Mouse (Mus musculus) MEL (cell line): ENCODE measurements at regions not wholly inside any gene's neighbourhood (a gene's known extent, or its start where the extent isn't known, plus 50 kb on each side); places are given as distances from the start of the nearest gene placed in this dataset.

Experiments used
- DNase-seq: peaks from one replicate; pipeline ENCODE4 v3.0.0; 2011; ENCODE audit warnings: low read depth, low spot score
- H3K27ac ChIP-seq: 2 replicates; pipeline ENCODE4 v1.5.1; 2012; ENCODE audit warnings: low read depth, mild to moderate bottlenecking, control low read depth, low read length, moderate library complexity; ENCODE audit not compliant: control insufficient read depth
- H3K27me3 ChIP-seq, 2 experiments: fragments of 150-350 bp in 1 of 2; sonication (generic) in 1 of 2; 2 replicates each; pipeline ENCODE4 v1.6.1; 2012; ENCODE audit warnings: low read length in 2 of 2, mild to moderate bottlenecking in 2 of 2, improper control_type of control experiment in 1 of 2, moderate library complexity in 1 of 2; ENCODE audit not compliant: insufficient read depth in 2 of 2, control insufficient read depth in 1 of 2
- H3K36me3 ChIP-seq, 2 experiments: 2 replicates each; pipeline ENCODE4 v1.6.1; 2012 to 2014; ENCODE audit warnings: low read length in 2 of 2, improper control_type of control experiment in 1 of 2, inconsistent platforms in 1 of 2, mild to moderate bottlenecking in 1 of 2; ENCODE audit not compliant: insufficient read depth in 2 of 2, control insufficient read depth in 1 of 2
- H3K4me1 ChIP-seq, 2 experiments: fragments of 150-350 bp in 1 of 2; sonication (generic) in 1 of 2; 2 replicates each; pipeline ENCODE4 v1.6.1; 2012; ENCODE audit warnings: low read length in 2 of 2, improper control_type of control experiment in 1 of 2, mild to moderate bottlenecking in 1 of 2; ENCODE audit not compliant: insufficient read depth in 2 of 2, control insufficient read depth in 1 of 2
- H3K4me3 ChIP-seq, 2 experiments: fragments of 150-350 bp in 1 of 2; sonication (generic) in 1 of 2; 2 replicates each; pipeline ENCODE4 v1.5.1; 2012; ENCODE audit warnings: low read depth in 2 of 2, low read length in 2 of 2, mild to moderate bottlenecking in 2 of 2, moderate library complexity in 2 of 2, control low read depth in 1 of 2, improper control_type of control experiment in 1 of 2; ENCODE audit not compliant: control insufficient read depth in 1 of 2, insufficient read depth in 1 of 2
- H3K79me2 ChIP-seq: 2 replicates; pipeline ENCODE4 v1.6.1; 2012; ENCODE audit warnings: mild to moderate bottlenecking, low read length, moderate library complexity; ENCODE audit not compliant: control insufficient read depth, poor library complexity, insufficient read depth
- H3K9ac ChIP-seq: 2 replicates; pipeline ENCODE4 v1.6.1; 2012; ENCODE audit warnings: low read depth, mild to moderate bottlenecking, control low read depth, low read length, moderate library complexity; ENCODE audit not compliant: control insufficient read depth, poor library complexity, severe bottlenecking
- H3K9me3 ChIP-seq: fragments of 150-350 bp; sonication (generic); replicated peaks from 2 replicates; pipeline ENCODE4 v1.6.1; 2012; ENCODE audit warnings: mild to moderate bottlenecking, low read length, improper control_type of control experiment, moderate library complexity; ENCODE audit not compliant: insufficient read depth
- CHD2 ChIP-seq: IDR thresholded peaks from 2 replicates; pipeline ENCODE4 v1.6.1; 2011; ENCODE audit warnings: low read length, improper control_type of control experiment
- CTCF ChIP-seq, 3 experiments: IDR thresholded peaks in 2 of 3; conservative IDR thresholded peaks in 1 of 3; 2 replicates each; pipeline ENCODE4 v1.5.1; 2011 to 2012; ENCODE audit warnings: low read length in 3 of 3, low read depth in 2 of 3, mild to moderate bottlenecking in 2 of 3, improper control_type of control experiment in 1 of 3, inconsistent platforms in 1 of 3, mixed read lengths in 1 of 3, moderate library complexity in 1 of 3; ENCODE audit not compliant: control insufficient read depth in 1 of 3, insufficient read depth in 1 of 3, poor library complexity in 1 of 3, severe bottlenecking in 1 of 3
- E2F4 ChIP-seq: IDR thresholded peaks from 2 replicates; pipeline ENCODE4 v1.6.1; 2011; ENCODE audit warnings: low read depth, low read length, improper control_type of control experiment, borderline replicate concordance
- EP300 ChIP-seq, 2 experiments: IDR thresholded peaks; 2 replicates each; pipeline ENCODE4 v1.6.1; 2011; ENCODE audit warnings: improper control_type of control experiment in 2 of 2, low read length in 2 of 2, low read depth in 1 of 2, mild to moderate bottlenecking in 1 of 2
- ETS1 ChIP-seq: IDR thresholded peaks from 2 replicates; pipeline ENCODE4 v1.6.1; 2012; ENCODE audit warnings: low read depth, mild to moderate bottlenecking, inconsistent platforms, low read length, improper control_type of control experiment, moderate library complexity
- HCFC1 ChIP-seq: IDR thresholded peaks from 2 replicates; pipeline ENCODE4 v1.6.1; 2012; ENCODE audit warnings: low read depth, mild to moderate bottlenecking, inconsistent platforms, low read length, improper control_type of control experiment, moderate library complexity
- JUND ChIP-seq: IDR thresholded peaks from 2 replicates; pipeline ENCODE4 v1.6.1; 2011; ENCODE audit warnings: low read depth, mild to moderate bottlenecking, improper control_type of control experiment, low read length
- MAFK ChIP-seq: IDR thresholded peaks from 2 replicates; pipeline ENCODE4 v1.6.1; 2011; ENCODE audit warnings: low read depth, mild to moderate bottlenecking, low read length, improper control_type of control experiment, borderline replicate concordance
- MAX ChIP-seq: IDR thresholded peaks from 2 replicates; pipeline ENCODE4 v1.6.1; 2011; ENCODE audit warnings: low read length, improper control_type of control experiment
- MAZ ChIP-seq: IDR thresholded peaks from 2 replicates; pipeline ENCODE4 v1.6.1; 2012; ENCODE audit warnings: low read depth, mild to moderate bottlenecking, inconsistent platforms, low read length, improper control_type of control experiment
- MYB ChIP-seq: IDR thresholded peaks from 2 replicates; pipeline ENCODE4 v1.6.1; 2011; ENCODE audit warnings: mild to moderate bottlenecking, low read depth, low read length, improper control_type of control experiment
- NRF1 ChIP-seq: IDR thresholded peaks from 2 replicates; pipeline ENCODE4 v1.6.1; 2014; ENCODE audit warnings: low read depth, mild to moderate bottlenecking, inconsistent platforms, low read length, improper control_type of control experiment, moderate library complexity; ENCODE audit not compliant: poor library complexity, insufficient read depth, severe bottlenecking
- POLR2A ChIP-seq, 2 experiments: IDR thresholded peaks; 2 replicates each; pipeline ENCODE4 v1.6.1; 2011 to 2012; ENCODE audit warnings: low read length in 2 of 2, mild to moderate bottlenecking in 2 of 2, control low read depth in 1 of 2, improper control_type of control experiment in 1 of 2, low read depth in 1 of 2, moderate library complexity in 1 of 2; ENCODE audit not compliant: control insufficient read depth in 1 of 2, insufficient read depth in 1 of 2, poor library complexity in 1 of 2
- POLR2AphosphoS2 ChIP-seq: IDR thresholded peaks from 2 replicates; pipeline ENCODE4 v1.6.1; 2011; ENCODE audit warnings: low read length, improper control_type of control experiment
- POLR2AphosphoS5 ChIP-seq: IDR thresholded peaks from 2 replicates; pipeline ENCODE4 v1.6.1; 2012; ENCODE audit warnings: low read depth, borderline replicate concordance, mild to moderate bottlenecking, inconsistent platforms, low read length, moderate library complexity, mixed read lengths
- RAD21 ChIP-seq: IDR thresholded peaks from 2 replicates; pipeline ENCODE4 v1.6.1; 2011; ENCODE audit warnings: mild to moderate bottlenecking, low read depth, low read length, improper control_type of control experiment
- RCOR1 ChIP-seq: IDR thresholded peaks from 2 replicates; pipeline ENCODE4 v1.6.1; 2012; ENCODE audit warnings: low read depth, mild to moderate bottlenecking, inconsistent platforms, low read length, improper control_type of control experiment
- TAL1 ChIP-seq: IDR thresholded peaks from 2 replicates; pipeline ENCODE4 v1.6.1; 2012; ENCODE audit warnings: mild to moderate bottlenecking, inconsistent platforms, low read length, moderate library complexity, mixed read lengths
- TBP ChIP-seq: IDR thresholded peaks from 2 replicates; pipeline ENCODE4 v1.8.0; 2011; ENCODE audit warnings: low read depth, low read length, improper control_type of control experiment
- TCF12 ChIP-seq: IDR thresholded peaks from 2 replicates; pipeline ENCODE4 v1.6.1; 2014; ENCODE audit warnings: low read depth, mild to moderate bottlenecking, inconsistent platforms, low read length, improper control_type of control experiment, moderate library complexity
- UBTF ChIP-seq: IDR thresholded peaks from 2 replicates; pipeline ENCODE4 v1.6.1; 2012; ENCODE audit warnings: low read depth, mild to moderate bottlenecking, inconsistent platforms, low read length, improper control_type of control experiment, moderate library complexity, borderline replicate concordance; ENCODE audit not compliant: insufficient read depth
- USF1 ChIP-seq: IDR thresholded peaks from 2 replicates; pipeline ENCODE4 v1.6.1; 2014; ENCODE audit warnings: low read depth, mild to moderate bottlenecking, inconsistent platforms, low read length, improper control_type of control experiment, moderate library complexity
- USF2 ChIP-seq, 2 experiments: IDR thresholded peaks; 2 replicates each; pipeline ENCODE4 v1.6.1; 2011 to 2012; ENCODE audit warnings: improper control_type of control experiment in 2 of 2, low read length in 2 of 2, borderline replicate concordance in 1 of 2, inconsistent platforms in 1 of 2, low read depth in 1 of 2, mild to moderate bottlenecking in 1 of 2; ENCODE audit not compliant: insufficient read depth in 1 of 2
- ZC3H11A ChIP-seq: IDR thresholded peaks from 2 replicates; pipeline ENCODE4 v1.6.1; 2012; ENCODE audit warnings: low read depth, mild to moderate bottlenecking, inconsistent platforms, low read length, improper control_type of control experiment
- ZMIZ1 ChIP-seq: IDR thresholded peaks from 2 replicates; pipeline ENCODE4 v1.6.1; 2012; ENCODE audit warnings: low read depth, mild to moderate bottlenecking, inconsistent platforms, low read length, improper control_type of control experiment, moderate library complexity
- ZNF384 ChIP-seq: IDR thresholded peaks from 2 replicates; pipeline ENCODE4 v1.6.1; 2012; ENCODE audit warnings: low read depth, mild to moderate bottlenecking, inconsistent platforms, low read length, improper control_type of control experiment

DNA sequence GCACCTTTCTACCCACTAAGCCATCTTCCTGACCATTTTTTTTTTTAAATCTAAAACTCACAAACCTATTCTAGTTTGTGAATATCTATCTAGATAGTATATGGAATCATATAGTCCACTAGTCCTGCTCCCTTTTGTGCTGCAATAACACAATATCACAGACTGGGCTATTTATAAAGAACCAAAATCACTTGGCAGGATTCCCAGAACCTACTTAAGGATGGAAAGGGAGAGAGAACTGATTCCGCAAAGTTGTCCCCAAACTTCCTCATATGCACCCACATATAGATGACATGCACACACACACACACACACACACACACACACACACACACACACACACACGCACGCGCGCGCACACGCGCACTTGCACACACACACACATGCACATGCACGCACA, 100.7 kb upstream of the Gm9887 start:
- H3K79me2 ChIP-seq: no peaks in the 10 kb centered on the region
- no peak for TF ChIP-seq ZC3H11A
- TF ChIP-seq UBTF: no peak
- TF ChIP-seq MAX: no peak
- no peak for TF ChIP-seq E2F4
- TF ChIP-seq ZNF384: no peak
- TF ChIP-seq RCOR1: no peak
- TF ChIP-seq EP300 (IDR thresholded peaks at IDR 0.05; ENCODE audit: low read depth in 1 of 2, low read length in 2 of 2): no peak
- no peak for TF ChIP-seq ZMIZ1
- TF ChIP-seq JUND: no peak
- no peak for TF ChIP-seq CHD2
- no peak for TF ChIP-seq POLR2AphosphoS5
- peak; percentile 22 for DNase-seq
- no peaks in the 10 kb centered on the region for H3K4me1 ChIP-seq
- no peak overlapping the region for H3K27ac ChIP-seq
- no peak overlapping the region for H3K4me3 ChIP-seq
- H3K9ac ChIP-seq: no peak overlapping the region
- H3K9me3 ChIP-seq: no peaks in the 10 kb centered on the region
- H3K27me3 ChIP-seq: no peaks in the 10 kb centered on the region; a peak in 1 of 4 replicates
- no peaks in the 10 kb centered on the region for H3K36me3 ChIP-seq

DNA sequence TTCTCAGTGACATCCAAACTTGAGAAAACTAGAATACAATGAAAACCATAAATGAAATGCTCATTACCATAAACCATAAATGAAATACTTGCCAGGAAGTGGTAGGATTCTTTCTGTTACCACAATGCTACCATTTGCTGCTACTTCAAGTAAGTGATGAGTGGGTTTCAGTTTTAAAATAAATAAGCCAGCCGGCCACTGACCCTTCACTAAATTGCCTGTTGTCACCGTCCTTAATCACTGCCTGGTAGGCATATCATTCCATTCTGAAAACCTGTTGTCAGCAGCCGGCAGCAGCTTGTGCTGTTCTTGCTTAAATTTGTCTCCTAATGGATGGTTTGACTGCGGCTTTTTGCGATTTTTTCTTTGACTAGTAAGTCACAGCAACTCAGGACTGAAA, 99.6 kb upstream of the Gm9887 start:
- TF ChIP-seq USF2 (IDR thresholded peaks at IDR 0.05; ENCODE audit: borderline replicate concordance in 1 of 2, insufficient read depth in 1 of 2, low read depth in 1 of 2, low read length in 2 of 2) (no peak), ETS1 (no peak), USF1 (no peak), CTCF (IDR thresholded peaks at IDR 0.05 in 2 of 3, conservative IDR thresholded peaks at IDR 0.05 in 1 of 3; ENCODE audit: control insufficient read depth in 1 of 3, insufficient read depth in 1 of 3, low read depth in 2 of 3, low read length in 3 of 3, poor library complexity in 1 of 3, severe bottlenecking in 1 of 3) (no peak), MAFK (no peak), JUND (no peak), RCOR1 (no peak), TAL1 (no peak), MYB (no peak), ZMIZ1 (no peak), TCF12 (no peak), POLR2A (IDR thresholded peaks at IDR 0.05; ENCODE audit: control insufficient read depth in 1 of 2, insufficient read depth in 1 of 2, low read depth in 1 of 2, low read length in 2 of 2, poor library complexity in 1 of 2) (no peak), NRF1 (no peak), TBP (no peak), POLR2AphosphoS2 (no peak), RAD21 (no peak), HCFC1 (no peak), MAZ (no peak)

More for the DNA sequence above, 99.6 kb upstream of the Gm9887 start:
- Histone ChIP-seq H3K79me2 (no peaks in the 10 kb centered on the region), H3K9me3 (no peaks in the 10 kb centered on the region), H3K27ac (no peak overlapping the region), H3K36me3 (no peaks in the 10 kb centered on the region), H3K4me1 (no peaks in the 10 kb centered on the region), H3K27me3 (no peaks in the 10 kb centered on the region; a peak in 2 of 4 replicates), H3K4me3 (no peak overlapping the region), H3K9ac (no peak overlapping the region)
- DNase-seq: no peak
